Mouse (Mus musculus): Measurements from ENCODE around the gene Ankdd1a. TPM values are rescaled to one million over a fixed set of nuclear protein-coding genes. Genes with fewer than 3 reads are reported as not detected.

The Ankdd1a gene
- not detected in 2 replicates for polyA plus RNA-seq (2012; rRNA removed)

GRCm38 (mm10) chr9:65519807-65520504 is at the start of gene Ankdd1a:
Gene Ankdd1a, minus strand, starts transcription at chr9:65520193.

DNA sequence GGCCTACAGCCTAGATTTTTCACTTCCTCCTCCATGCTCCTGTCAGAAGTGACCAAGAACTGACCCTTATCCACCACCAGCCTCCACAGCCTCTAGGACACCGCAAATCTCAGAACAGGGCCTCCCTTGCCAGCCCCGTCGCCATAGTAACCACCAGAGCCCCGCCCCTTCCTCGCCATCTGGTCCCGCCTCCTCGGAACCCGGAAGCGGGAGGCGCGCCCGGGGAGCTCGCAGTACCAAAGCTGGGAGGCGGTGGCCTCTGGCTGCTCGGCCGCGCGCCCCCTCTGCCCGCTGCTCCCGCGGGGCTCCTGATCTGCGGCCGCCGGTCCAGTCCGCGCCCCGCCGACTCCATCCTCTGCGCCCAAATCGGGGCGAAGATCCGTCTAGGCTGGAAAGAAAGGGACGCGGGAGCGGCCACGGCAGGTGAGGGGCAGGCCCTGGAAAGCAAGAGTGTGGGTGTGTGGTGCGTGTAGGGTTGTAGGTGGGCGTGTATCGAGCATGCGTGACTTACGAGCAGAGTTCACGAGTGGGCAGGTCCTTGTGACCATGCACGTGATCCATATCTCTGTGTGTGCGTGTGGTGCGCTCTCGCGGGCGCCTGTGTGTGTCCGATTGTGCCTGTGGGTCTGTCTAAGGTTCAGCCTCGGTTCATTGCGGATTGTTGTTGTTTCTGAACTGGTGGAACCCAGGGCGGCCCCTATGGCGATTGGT is 59.1 kb downstream of the Ankdd1a start, which contains the start of gene Spg21:
Spg21 (plus strand) TSS at position 216 of the 711 bp plus-strand sequence.

Other genes starting within 250 kb of the Ankdd1a start
- gene Clpx, start 225.9 kb downstream of the Ankdd1a start, polyA plus RNA-seq (2012; rRNA removed): 10.1 and 13.0 TPM in 2 replicates
- gene Pdcd7, start 174.1 kb downstream of the Ankdd1a start, polyA plus RNA-seq (2012; rRNA removed): 23.7 and 33.8 TPM in 2 replicates
- gene Ubap1l, start 159.2 kb downstream of the Ankdd1a start, polyA plus RNA-seq (2012; rRNA removed): 0.47 and 0.72 TPM in 2 replicates
- gene Kbtbd13, start 128.5 kb downstream of the Ankdd1a start, polyA plus RNA-seq (2012; rRNA removed): 0.62 and 1.0 TPM in 2 replicates
- 16.0 and 16.6 TPM in 2 replicates for gene Rasl12, start 121.7 kb downstream of the Ankdd1a start, polyA plus RNA-seq (2012; rRNA removed)
- gene Slc51b, start 97.2 kb downstream of the Ankdd1a start, polyA plus RNA-seq (2012; rRNA removed): not detected in 2 replicates
- 8.1 and 11.0 TPM in 2 replicates for gene Mtfmt, start 84.4 kb downstream of the Ankdd1a start, polyA plus RNA-seq (2012; rRNA removed)
- 20.0 and 25.7 TPM in 2 replicates for gene Spg21, start 59.2 kb downstream of the Ankdd1a start, polyA plus RNA-seq (2012; rRNA removed)
- 33.5 and 39.2 TPM in 2 replicates for gene Plekho2, start 59.8 kb upstream of the Ankdd1a start, polyA plus RNA-seq (2012; rRNA removed)
- gene Pif1, start 67.0 kb upstream of the Ankdd1a start, polyA plus RNA-seq (2012; rRNA removed): 3.7 and 4.6 TPM in 2 replicates
- 82.0 and 114 TPM in 2 replicates for gene Rbpms2, start 109.5 kb upstream of the Ankdd1a start, polyA plus RNA-seq (2012; rRNA removed)
- 163 and 183 TPM in 2 replicates for gene Oaz2, start 147.8 kb upstream of the Ankdd1a start, polyA plus RNA-seq (2012; rRNA removed)